Mouse (Mus musculus): Measurements from ENCODE around the gene Scml4. TPM values are rescaled to one million over a fixed set of nuclear protein-coding genes. Genes with fewer than 3 reads are reported as not detected.
A peak's percentile ranks its signal among the peaks of the same experiment; 100 is the strongest.

Scml4 gene
- polyA plus RNA-seq, 1 experiment from 2014 or later, result 1.6 TPM

DNA sequence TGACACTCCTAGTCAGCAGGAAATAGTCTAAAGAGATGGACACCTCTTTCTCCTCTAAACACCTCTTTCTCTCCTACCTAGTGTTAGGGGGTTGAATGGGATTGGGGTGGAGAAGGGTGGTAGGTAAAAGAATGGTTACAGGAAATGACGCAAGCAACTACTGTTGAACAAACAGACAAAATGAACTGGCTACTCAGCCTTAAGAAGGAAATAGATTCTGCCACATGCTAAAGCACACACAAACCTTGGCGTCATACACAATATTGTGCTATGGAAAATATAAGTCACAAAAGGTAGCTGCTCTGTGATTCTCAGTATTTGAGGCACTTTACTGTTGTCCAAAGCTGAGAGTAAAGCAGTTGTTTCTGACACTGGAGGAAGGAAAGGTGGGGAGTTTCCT is 21.4 kb upstream of the Scml4 start:
- no peak for ATAC-seq (ENCODE audit: low read depth)
- 97% methylated on average over 2 of the region's 2 CpGs for WGBS
- H3K27me3 ChIP-seq (replicated peaks; ENCODE audit: control insufficient read depth, insufficient read depth, low read length), result no peaks in the 10 kb centered on the region

DNA sequence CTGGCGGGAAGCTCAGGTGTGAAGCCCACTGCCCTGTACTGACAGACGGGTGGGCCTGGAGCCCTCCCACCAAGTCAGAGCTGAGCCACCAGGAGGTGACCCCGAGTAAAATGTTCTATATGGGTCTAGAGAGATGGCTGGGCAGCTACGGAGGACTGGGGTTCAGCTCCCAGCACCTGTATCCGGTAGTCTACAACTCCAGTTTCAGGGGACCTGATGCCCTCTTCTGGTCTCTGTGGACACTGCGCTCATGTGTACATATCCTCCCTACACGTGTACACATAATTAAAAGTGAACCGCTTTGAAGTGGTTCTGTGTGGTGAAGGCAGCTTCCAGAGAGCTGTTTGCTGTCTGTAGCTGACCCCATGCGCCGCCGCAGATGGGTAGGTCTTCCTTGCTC is 20.1 kb upstream of the Scml4 start:
- no peak for ATAC-seq (ENCODE audit: low read depth)
- peaks cover 20% of the 10 kb centered on the region for H3K36me3 ChIP-seq (ENCODE audit: control insufficient read depth, insufficient read depth, low read length)
- no peak for DNase-seq (ENCODE audit: low spot score)

More for the DNA sequence above, 21.4 kb upstream of the Scml4 start:
- no peak for DNase-seq (ENCODE audit: low spot score)
- H3K9ac ChIP-seq (ENCODE audit: low read depth, low read length), result no peak overlapping the region
- H3K4me1 ChIP-seq (ENCODE audit: control insufficient read depth, insufficient read depth, low read length), result no peaks in the 10 kb centered on the region
- H3K9me3 ChIP-seq (ENCODE audit: control insufficient read depth, low read length), result peaks cover 11% of the 10 kb centered on the region; the same call in 1 of the 2 replicates
- H3K27ac ChIP-seq (replicated peaks; ENCODE audit: low read depth, low read length), result no peak overlapping the region
- H3K36me3 ChIP-seq (ENCODE audit: control insufficient read depth, insufficient read depth, low read length), result peaks cover 30% of the 10 kb centered on the region
- H3K4me2 ChIP-seq (ENCODE audit: low read depth, low read length), result no peak overlapping the region
- H3K4me3 ChIP-seq (ENCODE audit: low read depth, low read length), result no peak overlapping the region

GRCm38 (mm10) chr10:42841531-42842195 is 18.5 kb upstream of the Scml4 start:
- ATAC-seq (ENCODE audit: low read depth), result no peak
- Histone ChIP-seq H3K4me3 (ENCODE audit: low read depth, low read length) (no peak overlapping the region), H3K4me1 (ENCODE audit: control insufficient read depth, insufficient read depth, low read length) (no peaks in the 10 kb centered on the region), H3K27ac (replicated peaks; ENCODE audit: low read depth, low read length) (no peak overlapping the region), H3K4me2 (ENCODE audit: low read depth, low read length) (no peak overlapping the region), H3K9ac (ENCODE audit: low read depth, low read length) (no peak overlapping the region), H3K36me3 (ENCODE audit: control insufficient read depth, insufficient read depth, low read length) (peaks cover 16% of the 10 kb centered on the region), H3K9me3 (ENCODE audit: control insufficient read depth, low read length) (peaks cover 11% of the 10 kb centered on the region; the same call in 1 of the 2 replicates), H3K27me3 (replicated peaks; ENCODE audit: control insufficient read depth, insufficient read depth, low read length) (no peaks in the 10 kb centered on the region)
- 61% methylated on average over 16 of the region's 16 CpGs for WGBS
- no peak for DNase-seq (ENCODE audit: low spot score)

More for the DNA sequence above, 20.1 kb upstream of the Scml4 start:
- Histone ChIP-seq H3K9ac (ENCODE audit: low read depth, low read length) (no peak overlapping the region), H3K27me3 (replicated peaks; ENCODE audit: control insufficient read depth, insufficient read depth, low read length) (no peaks in the 10 kb centered on the region), H3K4me1 (ENCODE audit: control insufficient read depth, insufficient read depth, low read length) (no peaks in the 10 kb centered on the region), H3K27ac (replicated peaks; ENCODE audit: low read depth, low read length) (no peak overlapping the region), H3K9me3 (ENCODE audit: control insufficient read depth, low read length) (peaks cover 11% of the 10 kb centered on the region; the same call in 1 of the 2 replicates), H3K4me3 (ENCODE audit: low read depth, low read length) (no peak overlapping the region), H3K4me2 (ENCODE audit: low read depth, low read length) (no peak overlapping the region)
- 94% methylated on average over 11 of the region's 11 CpGs for WGBS

GRCm38 (mm10) chr10:42842358-42842757 is 17.8 kb upstream of the Scml4 start:
- Histone ChIP-seq H3K4me2 (ENCODE audit: low read depth, low read length) (no peak overlapping the region), H3K9me3 (ENCODE audit: control insufficient read depth, low read length) (peaks cover 11% of the 10 kb centered on the region; the same call in 1 of the 2 replicates)
- ATAC-seq (ENCODE audit: low read depth), result peak; percentile 61; the same call in 1 of the 2 replicates

DNA sequence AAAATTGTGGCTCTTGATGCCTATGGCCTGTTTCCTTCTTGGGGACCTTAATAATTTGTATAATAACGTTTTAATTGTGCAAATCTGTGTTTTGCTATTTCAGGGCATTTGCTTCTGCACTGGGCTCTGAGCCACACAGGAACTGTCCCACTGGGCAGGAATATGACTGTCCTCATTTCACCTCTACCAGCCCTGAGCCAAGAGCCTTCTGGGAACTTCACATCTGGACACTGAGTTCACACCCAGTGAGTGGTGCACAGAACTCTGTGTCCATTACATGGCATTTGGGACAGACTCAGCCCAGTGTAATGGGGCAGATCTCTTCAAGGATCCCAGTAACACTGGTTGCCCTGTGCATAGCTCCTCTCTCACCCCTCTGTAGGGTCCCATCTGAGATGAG is 16.8 kb upstream of the Scml4 start:
- H3K36me3 ChIP-seq (ENCODE audit: control insufficient read depth, insufficient read depth, low read length), result 0 out of 2 replicates have a peak, but pooled peaks cover 7% of the 10 kb centered on the region
- DNase-seq (ENCODE audit: low spot score) (no peak), ATAC-seq (ENCODE audit: low read depth) (no peak)
- no peaks in the 10 kb centered on the region for H3K27me3 ChIP-seq (replicated peaks; ENCODE audit: control insufficient read depth, insufficient read depth, low read length)
- H3K4me1 ChIP-seq (ENCODE audit: control insufficient read depth, insufficient read depth, low read length), result no peaks in the 10 kb centered on the region
- WGBS, result 67% methylated on average over 1 of the region's 1 CpGs
- H3K9me3 ChIP-seq (ENCODE audit: control insufficient read depth, low read length), result peaks cover 6% of the 10 kb centered on the region; the same call in 1 of the 2 replicates
- no peak overlapping the region for H3K27ac ChIP-seq (replicated peaks; ENCODE audit: low read depth, low read length)
- H3K4me2 ChIP-seq (ENCODE audit: low read depth, low read length), result no peak overlapping the region
- no peak overlapping the region for H3K9ac ChIP-seq (ENCODE audit: low read depth, low read length)
- H3K4me3 ChIP-seq (ENCODE audit: low read depth, low read length), result no peak overlapping the region

More at GRCm38 (mm10) chr10:42842358-42842757, 17.8 kb upstream of the Scml4 start:
- Histone ChIP-seq H3K4me3 (ENCODE audit: low read depth, low read length) (no peak overlapping the region), H3K4me1 (ENCODE audit: control insufficient read depth, insufficient read depth, low read length) (no peaks in the 10 kb centered on the region), H3K36me3 (ENCODE audit: control insufficient read depth, insufficient read depth, low read length) (peaks cover 9% of the 10 kb centered on the region), H3K27ac (replicated peaks; ENCODE audit: low read depth, low read length) (no peak overlapping the region), H3K27me3 (replicated peaks; ENCODE audit: control insufficient read depth, insufficient read depth, low read length) (no peaks in the 10 kb centered on the region), H3K9ac (ENCODE audit: low read depth, low read length) (no peak overlapping the region)
- 10% methylated on average over 9 of the region's 9 CpGs for WGBS
- peak; percentile 60 for DNase-seq (ENCODE audit: low spot score)

- Histone ChIP-seq H3K4me3 (ENCODE audit: low read depth, low read length) (no peak overlapping the region), H3K4me2 (ENCODE audit: low read depth, low read length) (no peak overlapping the region), H3K27me3 (replicated peaks; ENCODE audit: control insufficient read depth, insufficient read depth, low read length) (no peaks in the 10 kb centered on the region), H3K9me3 (ENCODE audit: control insufficient read depth, low read length) (no peaks in the 10 kb centered on the region), H3K4me1 (ENCODE audit: control insufficient read depth, insufficient read depth, low read length) (no peaks in the 10 kb centered on the region), H3K9ac (ENCODE audit: low read depth, low read length) (no peak overlapping the region), H3K27ac (replicated peaks; ENCODE audit: low read depth, low read length) (no peak overlapping the region), H3K36me3 (ENCODE audit: control insufficient read depth, insufficient read depth, low read length) (no peaks in the 10 kb centered on the region)
- WGBS, result 11% methylated on average over 1 of the region's 1 CpGs
- ATAC-seq (ENCODE audit: low read depth) (no peak), DNase-seq (ENCODE audit: low spot score) (no peak)
Measured at GRCm38 (mm10) chr10:42845480-42845879, 14.7 kb upstream of the Scml4 start.

DNA sequence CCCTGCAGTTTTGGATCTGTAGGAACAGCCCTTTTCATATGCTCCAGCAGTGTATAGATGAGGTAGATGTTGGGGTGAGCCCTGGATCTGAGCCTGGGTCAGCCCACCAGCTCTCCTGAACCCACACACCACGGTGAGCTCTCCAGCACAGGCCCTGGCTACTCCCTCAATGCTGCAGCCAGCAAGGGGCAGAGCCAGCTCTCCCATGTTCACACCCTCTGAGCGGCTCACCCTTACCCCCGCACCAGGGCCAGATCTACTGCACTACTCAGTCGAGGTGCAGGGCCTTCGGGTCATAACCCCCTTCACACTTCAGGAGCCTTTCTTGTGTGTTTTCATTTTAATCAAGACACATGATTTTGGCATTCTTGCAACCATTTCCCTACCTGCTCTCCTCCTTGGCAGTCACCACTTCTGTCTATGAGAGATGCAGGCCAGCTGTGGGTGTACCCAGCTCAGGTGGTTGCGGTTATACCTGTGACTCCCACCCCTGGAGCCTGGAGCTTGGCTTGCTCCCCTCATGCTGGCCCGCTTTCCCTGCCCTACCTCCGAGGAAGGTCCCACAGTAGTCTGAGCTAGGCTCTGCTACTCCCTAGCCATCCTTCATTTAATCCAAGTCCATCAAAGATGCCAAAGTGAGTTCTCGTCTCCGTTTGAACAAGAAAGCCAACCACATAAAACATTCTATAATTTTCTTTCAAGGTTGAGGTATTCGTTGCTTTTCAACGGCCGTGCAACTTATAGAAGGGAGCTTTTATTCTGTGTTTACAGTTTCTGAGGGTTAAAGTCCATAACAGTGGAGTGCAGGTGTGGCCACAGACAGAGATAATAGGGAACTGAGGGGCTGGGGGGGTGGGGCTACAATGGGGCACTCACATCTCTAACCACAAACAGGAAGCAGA is 11.7 kb upstream of the Scml4 start:
- H3K9me3 ChIP-seq (ENCODE audit: control insufficient read depth, low read length), result peaks cover 2% of the 10 kb centered on the region; the same call in 1 of the 2 replicates
- no peaks in the 10 kb centered on the region for H3K4me1 ChIP-seq (ENCODE audit: control insufficient read depth, insufficient read depth, low read length)
- no peak overlapping the region for H3K4me2 ChIP-seq (ENCODE audit: low read depth, low read length)
- no peaks in the 10 kb centered on the region for H3K36me3 ChIP-seq (ENCODE audit: control insufficient read depth, insufficient read depth, low read length)
- H3K27me3 ChIP-seq (replicated peaks; ENCODE audit: control insufficient read depth, insufficient read depth, low read length), result no peaks in the 10 kb centered on the region
- WGBS, result 85% methylated on average over 13 of the region's 13 CpGs
- no peak for ATAC-seq (ENCODE audit: low read depth)
- no peak for DNase-seq (ENCODE audit: low spot score)
- H3K27ac ChIP-seq (replicated peaks; ENCODE audit: low read depth, low read length), result no peak overlapping the region
- no peak overlapping the region for H3K9ac ChIP-seq (ENCODE audit: low read depth, low read length)
- no peak overlapping the region for H3K4me3 ChIP-seq (ENCODE audit: low read depth, low read length)

GRCm38 (mm10) chr10:42849081-42849400 is 11.1 kb upstream of the Scml4 start:
- Histone ChIP-seq H3K27me3 (replicated peaks; ENCODE audit: control insufficient read depth, insufficient read depth, low read length) (no peaks in the 10 kb centered on the region), H3K9me3 (ENCODE audit: control insufficient read depth, low read length) (peaks cover 4% of the 10 kb centered on the region; the same call in 1 of the 2 replicates), H3K9ac (ENCODE audit: low read depth, low read length) (no peak overlapping the region), H3K4me1 (ENCODE audit: control insufficient read depth, insufficient read depth, low read length) (no peaks in the 10 kb centered on the region), H3K36me3 (ENCODE audit: control insufficient read depth, insufficient read depth, low read length) (no peaks in the 10 kb centered on the region), H3K4me2 (ENCODE audit: low read depth, low read length) (no peak overlapping the region), H3K27ac (replicated peaks; ENCODE audit: low read depth, low read length) (no peak overlapping the region), H3K4me3 (ENCODE audit: low read depth, low read length) (no peak overlapping the region)
- 90% methylated on average over 7 of the region's 7 CpGs for WGBS
- DNase-seq (ENCODE audit: low spot score) (no peak), ATAC-seq (ENCODE audit: low read depth) (no peak)

Measured in embryonic facial prominence, embryonic 14.5 days (tissue).